Mouse (Mus musculus) urinary bladder, postnatal 0 days (tissue): ENCODE measurements around the gene Cdk11b. TPM values are rescaled to one million over a fixed set of nuclear protein-coding genes. Genes with fewer than 3 reads are reported as not detected.

Experiments
- polyA plus RNA-seq: library from polyadenylated mRNA; unstranded; fragments of >200 nt; fragmentation: Nextera tagmentation; extraction: Ambion mirVana; gene quantifications from 2 replicates; pipeline ENCODE4 v1.2.1, GENCODE M21; 2015

Gene Cdk11b
- polyA plus RNA-seq = 45.0 and 53.4 TPM in 2 replicates

GRCm38 (mm10) chr4:155624338-155625291 lies at the start of gene Cdk11b:
Gene Cdk11b, plus strand, starts transcription at chr4:155624854.

DNA sequence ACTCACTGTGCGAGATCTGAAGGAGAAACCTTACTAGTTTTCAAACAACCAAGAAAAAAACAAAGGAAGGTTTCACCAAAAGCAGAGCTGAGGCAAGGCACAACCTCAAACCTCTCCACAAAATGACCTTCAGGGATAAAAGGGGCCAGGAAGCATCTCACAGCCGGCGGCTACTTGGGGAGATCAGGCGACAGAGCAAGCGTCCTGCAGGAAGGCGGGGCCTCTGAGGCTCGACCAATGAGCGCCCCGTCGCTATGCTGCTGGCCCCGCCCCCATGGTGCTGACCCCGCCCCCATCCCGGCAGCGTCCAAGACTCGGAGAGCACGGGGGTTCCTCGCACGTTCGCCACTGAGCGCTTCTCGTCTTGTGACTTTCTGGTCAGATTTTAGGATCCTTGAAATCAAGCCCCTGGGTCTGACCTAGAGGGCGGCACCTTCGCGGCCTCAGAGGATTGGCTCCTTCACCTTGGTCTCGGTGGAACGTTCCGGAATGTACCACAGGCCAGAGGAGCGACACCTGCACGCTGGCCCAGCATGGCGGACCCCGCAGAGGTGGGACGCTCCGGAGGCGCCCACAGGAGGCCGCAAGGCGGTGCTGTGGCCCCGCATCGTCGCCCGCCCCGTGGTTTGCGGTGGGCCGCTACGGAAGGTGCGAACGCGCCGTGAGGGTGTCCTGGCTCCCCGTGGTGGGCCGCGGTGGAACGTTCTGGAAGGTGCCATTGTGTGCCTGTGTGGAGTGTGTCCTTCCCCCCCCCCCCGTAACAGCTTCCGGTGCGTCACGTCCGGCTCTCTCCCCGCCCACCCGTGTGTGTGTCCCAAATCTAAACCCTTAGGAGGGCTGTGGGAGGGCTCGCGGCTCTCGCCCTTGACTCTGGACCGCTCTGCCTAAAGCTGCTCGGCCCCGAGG lies 23.3 kb upstream of the Cdk11b start, which contains the start of gene Slc35e2:
Gene Slc35e2, plus strand, starts transcription at position 326 of the 906 bp plus-strand sequence.

DNA sequence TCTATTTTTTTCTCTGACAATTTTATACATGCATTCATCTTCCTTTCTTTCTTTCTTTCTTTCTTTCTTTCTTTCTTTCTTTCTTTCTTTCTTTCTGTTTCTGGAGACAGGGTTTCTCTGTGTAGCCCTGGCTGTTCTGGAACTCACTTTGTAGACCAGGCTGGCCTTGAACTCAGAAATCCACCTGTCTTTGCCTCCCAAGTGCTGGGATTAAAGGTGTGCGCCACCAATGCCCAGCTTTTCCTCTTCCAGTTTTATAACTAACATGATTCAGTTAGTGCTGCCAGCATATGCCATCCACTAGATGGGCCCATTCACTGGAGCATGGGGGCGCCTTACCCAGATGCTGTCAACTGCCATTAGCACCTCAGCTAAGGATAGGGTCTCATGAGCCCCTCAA lies 20.7 kb downstream of the Cdk11b start, which contains the start of gene Gm10563:
Gene Gm10563, minus strand, starts transcription at position 101 of the 400 bp plus-strand sequence.

GRCm38 (mm10) chr4:155653086-155653450 lies 28.4 kb downstream of the Cdk11b start, which contains the start of gene Mmp23:
Gene Mmp23, minus strand, starts transcription at chr4:155653384.

DNA sequence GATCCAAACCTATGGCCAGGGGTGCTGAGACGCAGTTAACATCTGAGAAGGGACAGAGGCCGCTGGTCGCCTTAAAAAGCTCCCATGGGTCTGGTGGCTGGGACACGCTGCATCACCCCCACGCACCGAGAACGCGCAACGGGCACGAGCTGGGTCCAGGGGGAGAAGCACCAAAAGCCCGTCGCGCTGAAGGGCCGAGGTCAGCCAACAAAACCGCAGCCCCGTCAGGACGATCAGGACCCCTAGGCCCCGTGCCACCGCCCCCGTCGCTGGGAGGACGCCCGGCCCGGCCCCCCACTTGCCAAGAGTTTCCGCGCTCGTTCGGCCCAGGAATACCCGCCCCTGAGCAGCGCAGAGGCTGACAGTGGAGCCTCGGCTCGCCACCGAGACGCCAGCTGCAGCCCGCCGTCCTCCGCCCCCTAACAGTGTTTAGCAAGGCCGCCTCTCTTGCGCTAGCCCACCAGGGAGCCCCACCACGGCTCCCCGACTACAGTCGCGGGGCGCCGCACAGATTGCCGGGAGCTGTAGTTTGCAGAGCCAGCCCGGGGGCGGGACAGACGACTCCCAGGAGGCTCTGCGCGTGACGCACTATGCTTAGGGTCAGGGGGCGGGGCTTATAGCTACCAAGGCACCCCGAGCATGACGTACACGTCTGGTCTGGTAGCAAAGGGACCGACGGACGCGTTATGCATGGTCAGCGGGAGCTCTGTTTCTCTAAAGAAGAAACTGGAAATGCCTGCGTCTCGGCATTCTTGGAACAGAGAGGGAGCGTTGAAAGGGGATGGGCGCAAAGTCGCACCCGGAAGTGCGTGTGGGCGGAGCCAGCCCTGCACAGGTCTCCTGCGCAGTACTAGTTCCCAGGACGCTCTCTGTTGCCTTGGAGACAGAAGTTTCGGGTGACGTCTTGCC lies 44.3 kb downstream of the Cdk11b start, which contains the start of gene Mib2:
Gene Mib2, minus strand, starts transcription at position 510 of the 909 bp plus-strand sequence.

DNA sequence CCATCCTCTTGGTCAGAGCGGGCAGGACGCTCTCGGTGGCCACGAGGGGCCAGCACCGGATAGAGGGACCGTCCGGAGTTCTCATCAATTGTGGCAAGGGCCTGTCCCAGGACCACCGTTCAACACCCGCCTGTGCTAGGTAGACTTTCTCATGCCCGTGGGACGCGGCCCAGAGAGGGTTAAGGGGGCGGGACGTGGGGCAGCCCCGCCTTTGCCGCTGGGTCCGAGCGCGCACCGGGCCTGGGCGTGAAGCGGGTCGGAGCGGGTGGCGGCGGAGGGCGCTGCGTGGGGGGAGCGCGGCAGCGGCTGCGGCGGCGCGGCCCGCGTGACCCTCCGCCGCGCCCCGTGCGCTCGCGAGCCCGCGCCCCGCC lies 69.4 kb downstream of the Cdk11b start, which contains the start of gene Fndc10:
Gene Fndc10, plus strand, starts transcription at position 232 of the 371 bp plus-strand sequence.

Other genes with a start within 250 kb of the Cdk11b start
- 0.06 and 0.13 TPM in 2 replicates for gene Gabrd, start 226.7 kb upstream of the Cdk11b start, polyA plus RNA-seq
- gene Cfap74, start 215.7 kb upstream of the Cdk11b start, polyA plus RNA-seq = 1.0 and 1.2 TPM in 2 replicates
- not detected in 2 replicates for gene Tmem52, start 155.7 kb upstream of the Cdk11b start, polyA plus RNA-seq
- 288 and 312 TPM in 2 replicates for gene Gnb1, start 133.5 kb upstream of the Cdk11b start, polyA plus RNA-seq
- 66.8 and 68.5 TPM in 2 replicates for gene Nadk, start 62.5 kb upstream of the Cdk11b start, polyA plus RNA-seq
- gene Slc35e2, start 23.4 kb upstream of the Cdk11b start, polyA plus RNA-seq = 3.1 and 3.8 TPM in 2 replicates
- gene Gm10563, start 20.6 kb downstream of the Cdk11b start, polyA plus RNA-seq = not detected in 2 replicates
- 143 and 158 TPM in 2 replicates for gene Mmp23, start 28.5 kb downstream of the Cdk11b start, polyA plus RNA-seq
- gene Mib2, start 44.3 kb downstream of the Cdk11b start, polyA plus RNA-seq = 10.8 and 11.4 TPM in 2 replicates
- gene Fndc10, start 69.5 kb downstream of the Cdk11b start, polyA plus RNA-seq = 10.4 and 10.8 TPM in 2 replicates
- 133 and 144 TPM in 2 replicates for gene Ssu72, start 79.9 kb downstream of the Cdk11b start, polyA plus RNA-seq
- gene Tmem240, start 109.9 kb downstream of the Cdk11b start, polyA plus RNA-seq = 0.35 and 0.58 TPM in 2 replicates
- 43.9 and 46.1 TPM in 2 replicates for gene Atad3a, start 136.2 kb downstream of the Cdk11b start, polyA plus RNA-seq
- gene Vwa1, start 149.8 kb downstream of the Cdk11b start, polyA plus RNA-seq = 47.5 and 51.7 TPM in 2 replicates
- 0.40 and 0.45 TPM in 2 replicates for gene Tmem88b, start 161.0 kb downstream of the Cdk11b start, polyA plus RNA-seq
- 0.16 and 0.24 TPM in 2 replicates for gene Ankrd65, start 165.6 kb downstream of the Cdk11b start, polyA plus RNA-seq
- gene Mrpl20, start 178.0 kb downstream of the Cdk11b start, polyA plus RNA-seq = 437 and 466 TPM in 2 replicates
- 104 and 106 TPM in 2 replicates for gene Ccnl2, start 187.6 kb downstream of the Cdk11b start, polyA plus RNA-seq
- gene Aurkaip1, start 206.4 kb downstream of the Cdk11b start, polyA plus RNA-seq = 119 and 125 TPM in 2 replicates
- gene Mxra8, start 214.8 kb downstream of the Cdk11b start, polyA plus RNA-seq = 126 and 133 TPM in 2 replicates
- 5.5 and 8.2 TPM in 2 replicates for gene Dvl1, start 222.5 kb downstream of the Cdk11b start, polyA plus RNA-seq
- 0.12 and 0.15 TPM in 2 replicates for gene Tas1r3, start 238.5 kb downstream of the Cdk11b start, polyA plus RNA-seq
- gene Cptp, start 244.6 kb downstream of the Cdk11b start, polyA plus RNA-seq = 11.3 and 12.5 TPM in 2 replicates
- gene Ints11, start 244.7 kb downstream of the Cdk11b start, polyA plus RNA-seq = 27.6 and 27.8 TPM in 2 replicates